Mouse (Mus musculus) forebrain, embryonic 14.5 days (tissue): ENCODE measurements around the gene Acsl6. TPM values are rescaled to one million over a fixed set of nuclear protein-coding genes. Genes with fewer than 3 reads are reported as not detected.

Experiments used
- ATAC-seq: fragments of 200-750 bp; cut with Nextera tagmentation; 2 replicates; pipeline ENCODE4 v1.8.0; 2017; ENCODE audit warnings: mild to moderate bottlenecking, moderate library complexity
- DNase-seq: peaks from one replicate; pipeline ENCODE4 v3.0.0-alpha.2; 2015; ENCODE audit warnings: low spot score
- H3K27ac ChIP-seq: fragments of 300-500 bp; sonication (generic); 2 replicates; pipeline ENCODE4 v1.5.1; 2014; ENCODE audit warnings: low read depth, mild to moderate bottlenecking, control low read depth, low read length, moderate library complexity
- H3K27me3 ChIP-seq: fragments of 300-500 bp; sonication (generic); replicated peaks from 2 replicates; pipeline ENCODE4 v1.6.1; 2014; ENCODE audit warnings: low read length, control low read depth, mixed read lengths; ENCODE audit not compliant: control insufficient read depth, insufficient read depth
- H3K36me3 ChIP-seq: fragments of 300-500 bp; sonication (generic); 2 replicates; pipeline ENCODE4 v1.6.1; 2014; ENCODE audit warnings: low read length, control low read depth; ENCODE audit not compliant: control insufficient read depth, insufficient read depth
- H3K4me1 ChIP-seq: fragments of 300-500 bp; sonication (generic); 2 replicates; pipeline ENCODE4 v1.6.1; 2014; ENCODE audit warnings: antibody characterized with exemption, low read length, control low read depth; ENCODE audit not compliant: control insufficient read depth, insufficient read depth
- H3K4me2 ChIP-seq: fragments of 300-500 bp; sonication (generic); 2 replicates; pipeline ENCODE4 v1.6.1; 2014; ENCODE audit warnings: mild to moderate bottlenecking, control low read depth, low read length
- H3K4me3 ChIP-seq: fragments of 300-500 bp; sonication (generic); 2 replicates; pipeline ENCODE4 v1.5.1; 2014; ENCODE audit warnings: low read depth, low read length, control low read depth
- H3K9ac ChIP-seq: fragments of 300-500 bp; sonication (generic); 2 replicates; pipeline ENCODE4 v1.6.1; 2014; ENCODE audit warnings: mild to moderate bottlenecking, low read length, control low read depth, moderate library complexity
- H3K9me3 ChIP-seq: fragments of 300-500 bp; sonication (generic); replicated peaks from 2 replicates; pipeline ENCODE4 v1.6.1; 2016; ENCODE audit warnings: low read length, control low read depth, mixed read lengths; ENCODE audit not compliant: control insufficient read depth
- WGBS: fragments of 180-500 bp; shearing (Covaris S2); extraction: QIAGEN DNeasy Blood & Tissue Kit; methylation state at CpG from one replicate; pipeline ENCODE4 v1.1.7; 2014; 5-methylcytosine and 5-hydroxymethylcytosine counted together
- polyA plus RNA-seq: library from polyadenylated mRNA; unstranded; fragments of >200 nt; fragmentation: Nextera tagmentation; extraction: Ambion mirVana; gene quantifications from 2 replicates; pipeline ENCODE4 v1.2.1, GENCODE M21; 2014

Gene Acsl6
- polyA plus RNA-seq, 1 experiment from 2014 or later, result 22.1 TPM

GRCm38 (mm10) chr11:54314740-54315139 lies 11.1 kb downstream of the Acsl6 start:
- Histone ChIP-seq H3K9me3 (no peaks in the 10 kb centered on the region), H3K4me3 (no peak overlapping the region), H3K9ac (no peak overlapping the region), H3K36me3 (no peaks in the 10 kb centered on the region), H3K27me3 (no peaks in the 10 kb centered on the region), H3K4me2 (no peak overlapping the region), H3K27ac (no peak overlapping the region), H3K4me1 (peaks cover 24% of the 10 kb centered on the region)
- DNase-seq, result peak; percentile 29
- 3% methylated on average over 3 of the region's 3 CpGs for WGBS
- peak; percentile 56 for ATAC-seq

GRCm38 (mm10) chr11:54315336-54315735 lies 11.7 kb downstream of the Acsl6 start:
- Histone ChIP-seq H3K36me3 (0 out of 2 replicates have a peak, but pooled peaks cover 6% of the 10 kb centered on the region), H3K4me1 (peaks cover 24% of the 10 kb centered on the region), H3K27me3 (no peaks in the 10 kb centered on the region), H3K9me3 (no peaks in the 10 kb centered on the region), H3K4me2 (no peak overlapping the region), H3K4me3 (no peak overlapping the region), H3K27ac (no peak overlapping the region), H3K9ac (no peak overlapping the region)
- no peak for ATAC-seq
- no peak for DNase-seq
- 90% methylated on average over 5 of the region's 5 CpGs for WGBS

DNA sequence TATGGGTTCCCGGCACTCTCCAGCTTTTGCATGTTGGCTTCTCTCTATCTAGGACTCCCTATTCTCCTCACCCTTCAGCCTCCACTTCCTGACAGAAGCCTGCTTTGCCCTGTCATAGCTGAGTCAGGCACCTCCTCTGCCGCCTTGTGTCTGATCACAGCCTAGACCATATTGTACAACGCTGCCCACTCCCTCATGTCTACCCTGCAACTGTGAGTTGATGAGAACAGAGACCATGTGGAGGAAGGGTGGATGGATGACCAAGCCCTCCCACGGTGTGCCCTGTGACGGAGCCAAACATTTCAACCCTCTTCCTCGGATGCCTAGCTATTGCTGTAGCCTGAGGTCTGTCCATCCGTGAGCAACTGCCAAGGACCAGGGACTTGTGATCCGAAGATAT lies 13.8 kb downstream of the Acsl6 start:
- ATAC-seq (no peak), DNase-seq (no peak)
- H3K27me3 ChIP-seq, result no peaks in the 10 kb centered on the region
- H3K4me3 ChIP-seq, result no peak overlapping the region
- no peak overlapping the region for H3K27ac ChIP-seq
- H3K36me3 ChIP-seq, result peaks cover 20% of the 10 kb centered on the region; the same call in 1 of the 2 replicates
- WGBS, result 87% methylated on average over 8 of the region's 8 CpGs
- no peak overlapping the region for H3K4me2 ChIP-seq
- H3K9ac ChIP-seq, result no peak overlapping the region
- H3K9me3 ChIP-seq, result no peaks in the 10 kb centered on the region
- H3K4me1 ChIP-seq, result peaks cover 14% of the 10 kb centered on the region

DNA sequence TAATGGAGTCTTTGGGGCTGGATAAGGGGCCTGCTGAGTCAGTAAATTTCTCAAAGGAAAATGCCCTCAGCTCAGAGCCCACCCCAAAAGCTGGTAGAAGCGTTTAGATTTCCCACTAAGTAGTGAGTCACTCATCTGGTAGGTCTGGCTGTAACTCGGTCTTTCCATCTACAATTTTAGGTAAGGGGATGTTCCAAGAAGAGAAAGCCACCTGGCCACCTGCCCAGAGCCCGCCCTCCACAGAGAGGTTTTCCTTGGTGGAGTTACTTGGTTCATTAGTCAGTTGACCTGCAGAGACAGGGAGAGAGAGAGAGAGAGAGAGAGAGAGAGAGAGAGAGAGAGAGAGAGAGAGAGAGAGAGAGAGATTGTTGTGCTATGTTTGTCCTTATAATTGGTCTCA lies 14.2 kb downstream of the Acsl6 start:
- Histone ChIP-seq H3K27me3 (no peaks in the 10 kb centered on the region), H3K9me3 (no peaks in the 10 kb centered on the region), H3K4me1 (peaks cover 10% of the 10 kb centered on the region), H3K9ac (no peak overlapping the region), H3K27ac (no peak overlapping the region), H3K4me2 (no peak overlapping the region), H3K36me3 (peaks cover 20% of the 10 kb centered on the region), H3K4me3 (no peak overlapping the region)
- no peak for DNase-seq
- ATAC-seq, result no peak
- 74% methylated on average over 3 of the region's 3 CpGs for WGBS

- no peak overlapping the region for H3K9ac ChIP-seq
- ATAC-seq (no peak), DNase-seq (no peak)
- no peaks in the 10 kb centered on the region for H3K4me1 ChIP-seq
- no peak overlapping the region for H3K27ac ChIP-seq
- H3K4me3 ChIP-seq, result no peak overlapping the region
- no peaks in the 10 kb centered on the region for H3K27me3 ChIP-seq
- H3K9me3 ChIP-seq, result no peaks in the 10 kb centered on the region
- H3K36me3 ChIP-seq, result peaks cover 49% of the 10 kb centered on the region
- H3K4me2 ChIP-seq, result no peak overlapping the region
- WGBS, result 90% methylated on average over 5 of the region's 5 CpGs
Observed at GRCm38 (mm10) chr11:54321802-54322532, 18.4 kb downstream of the Acsl6 start.

GRCm38 (mm10) chr11:54331463-54332183 lies 28.0 kb downstream of the Acsl6 start:
- Histone ChIP-seq H3K36me3 (peaks cover 78% of the 10 kb centered on the region), H3K4me3 (no peak overlapping the region), H3K9ac (no peak overlapping the region), H3K27me3 (no peaks in the 10 kb centered on the region), H3K27ac (no peak overlapping the region), H3K9me3 (no peaks in the 10 kb centered on the region), H3K4me2 (no peak overlapping the region), H3K4me1 (no peaks in the 10 kb centered on the region)
- 85% methylated on average over 10 of the region's 10 CpGs for WGBS
- no peak for ATAC-seq
- DNase-seq, result no peak

- no peak for DNase-seq
- no peak overlapping the region for H3K9ac ChIP-seq
- no peak overlapping the region for H3K27ac ChIP-seq
- H3K36me3 ChIP-seq, result peaks cover 64% of the 10 kb centered on the region
- WGBS, result 64% methylated on average over 13 of the region's 13 CpGs
- H3K4me2 ChIP-seq, result no peak overlapping the region
- H3K9me3 ChIP-seq, result no peaks in the 10 kb centered on the region
- H3K4me1 ChIP-seq, result no peaks in the 10 kb centered on the region
- no peaks in the 10 kb centered on the region for H3K27me3 ChIP-seq
- ATAC-seq, result no peak
- H3K4me3 ChIP-seq, result no peak overlapping the region
Observed at GRCm38 (mm10) chr11:54336165-54336707, 32.6 kb downstream of the Acsl6 start.

DNA sequence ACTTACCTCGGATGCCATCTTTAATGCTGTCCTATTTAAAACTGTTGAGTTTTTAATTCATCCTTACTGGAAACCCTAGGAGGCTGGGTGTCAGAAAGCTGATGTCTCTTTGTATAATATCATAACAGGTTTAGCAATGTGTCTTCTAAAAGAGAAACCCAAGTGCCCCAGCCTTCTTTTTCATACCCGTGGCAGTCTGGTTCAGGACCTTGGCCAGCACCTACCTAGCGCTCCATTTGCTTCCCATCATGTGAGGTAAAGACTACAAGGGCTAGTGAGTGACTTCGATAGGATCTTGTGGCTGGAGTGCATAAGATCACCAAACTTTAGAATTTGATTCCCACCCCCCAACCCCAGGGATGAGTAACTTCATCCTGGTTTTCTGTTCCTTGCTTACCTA lies 40.1 kb downstream of the Acsl6 start:
- Histone ChIP-seq H3K4me3 (no peak overlapping the region), H3K27me3 (no peaks in the 10 kb centered on the region), H3K36me3 (peaks cover 42% of the 10 kb centered on the region), H3K9ac (no peak overlapping the region), H3K9me3 (no peaks in the 10 kb centered on the region), H3K4me1 (no peaks in the 10 kb centered on the region), H3K27ac (no peak overlapping the region), H3K4me2 (no peak overlapping the region)
- no peak for ATAC-seq
- WGBS, result 54% methylated on average over 4 of the region's 4 CpGs
- no peak for DNase-seq

DNA sequence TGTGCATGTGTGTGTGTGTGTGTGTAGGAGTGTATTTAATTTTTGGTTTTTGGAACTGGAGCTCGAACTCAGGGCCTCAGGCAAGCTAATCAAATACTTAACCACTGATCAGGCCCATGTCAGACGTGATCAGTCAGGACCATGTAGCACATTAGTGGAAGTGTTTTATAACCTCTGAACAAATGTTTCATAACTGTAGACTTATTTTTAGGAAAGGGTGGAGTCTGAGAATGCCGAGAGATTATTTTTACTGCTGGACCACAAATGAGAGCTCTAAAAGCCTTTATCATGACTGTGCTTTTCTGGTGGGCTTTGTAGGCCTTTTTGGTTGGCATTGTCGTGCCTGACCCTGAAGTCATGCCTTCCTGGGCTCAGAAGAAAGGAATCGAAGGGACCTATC lies 48.1 kb downstream of the Acsl6 start:
- H3K27ac ChIP-seq, result no peak overlapping the region
- H3K4me1 ChIP-seq, result peaks cover 3% of the 10 kb centered on the region; the same call in 1 of the 2 replicates
- H3K27me3 ChIP-seq, result no peaks in the 10 kb centered on the region
- 0 out of 2 replicates have a peak, but pooled peaks cover 12% of the 10 kb centered on the region for H3K36me3 ChIP-seq
- WGBS, result 74% methylated on average over 5 of the region's 5 CpGs
- no peak for DNase-seq
- H3K9ac ChIP-seq, result no peak overlapping the region
- H3K4me3 ChIP-seq, result no peak overlapping the region
- H3K4me2 ChIP-seq, result no peak overlapping the region
- H3K9me3 ChIP-seq, result no peaks in the 10 kb centered on the region
- no peak for ATAC-seq
